Mouse (Mus musculus): Measurements from ENCODE around the gene Slc37a1. TPM values are rescaled to one million over a fixed set of nuclear protein-coding genes. Genes with fewer than 3 reads are reported as not detected.
A peak's percentile ranks its signal among the peaks of the same experiment; 100 is the strongest.

Slc37a1 gene
- polyA plus RNA-seq, 1 experiment = 7.2 TPM

DNA sequence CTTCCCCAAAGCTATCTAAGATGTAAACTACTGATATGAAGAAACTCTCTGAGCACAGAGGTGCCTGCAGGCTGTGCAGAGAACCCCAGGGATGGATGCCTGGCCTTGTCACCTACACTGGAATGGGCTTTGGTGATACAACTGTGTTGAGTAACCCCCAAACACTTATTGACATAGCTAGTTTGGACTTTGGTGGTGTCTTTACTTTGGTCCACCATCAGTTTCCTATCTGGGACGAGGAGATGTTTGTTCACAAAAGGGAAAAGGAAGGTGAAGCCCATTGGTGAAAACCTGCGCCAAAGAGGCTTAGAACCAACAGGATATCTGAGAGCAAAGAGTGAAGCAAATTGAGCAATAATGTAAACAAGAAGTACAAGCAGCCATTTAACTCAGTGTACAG, 83.6 kb downstream of the Slc37a1 start:
- Histone ChIP-seq H3K27ac (ENCODE audit: control insufficient read depth, insufficient read depth, low read depth, low read length) (no peak overlapping the region), H3K4me3 (ENCODE audit: control insufficient read depth, low read depth, low read length) (no peak overlapping the region), H3K27me3 (ENCODE audit: control insufficient read depth, insufficient read depth, low read length) (no peaks in the 10 kb centered on the region), H3K4me1 (ENCODE audit: control insufficient read depth, insufficient read depth, low read length) (no peaks in the 10 kb centered on the region), H3K36me3 (ENCODE audit: control insufficient read depth, insufficient read depth, low read length) (no peaks in the 10 kb centered on the region)
- TF ChIP-seq POLR2A (IDR thresholded peaks at IDR 0.05; ENCODE audit: control insufficient read depth, low read depth, low read length) = no peak
- TF ChIP-seq CTCF (IDR thresholded peaks at IDR 0.05; ENCODE audit: control insufficient read depth, insufficient read depth, insufficient replicate concordance, low read depth, low read length) = no peak

DNA sequence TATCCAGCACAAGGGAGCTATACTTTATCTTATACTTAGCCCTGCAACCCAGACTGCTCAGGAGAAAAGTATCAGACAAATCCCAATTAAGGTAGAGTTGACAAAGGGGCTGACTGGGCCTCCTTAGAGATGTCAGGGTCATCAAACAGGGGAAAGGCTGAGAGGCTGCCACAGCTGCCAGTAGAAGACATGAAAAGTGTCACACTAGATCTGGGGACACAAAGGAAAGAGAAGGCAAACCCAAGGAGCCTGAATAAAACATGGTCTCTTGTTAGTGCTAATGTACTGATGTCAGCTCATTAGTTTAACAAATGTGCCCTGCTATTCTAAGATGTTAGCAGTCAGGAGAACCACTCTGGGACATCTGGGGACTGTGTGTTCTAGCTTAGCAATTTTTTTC, 84.3 kb downstream of the Slc37a1 start:
- Histone ChIP-seq H3K4me1 (ENCODE audit: control insufficient read depth, insufficient read depth, low read length) (no peaks in the 10 kb centered on the region), H3K27ac (ENCODE audit: control insufficient read depth, insufficient read depth, low read depth, low read length) (no peak overlapping the region), H3K4me3 (ENCODE audit: control insufficient read depth, low read depth, low read length) (no peak overlapping the region), H3K36me3 (ENCODE audit: control insufficient read depth, insufficient read depth, low read length) (no peaks in the 10 kb centered on the region), H3K27me3 (ENCODE audit: control insufficient read depth, insufficient read depth, low read length) (no peaks in the 10 kb centered on the region)
- TF ChIP-seq CTCF (IDR thresholded peaks at IDR 0.05; ENCODE audit: control insufficient read depth, insufficient read depth, insufficient replicate concordance, low read depth, low read length) (no peak), POLR2A (IDR thresholded peaks at IDR 0.05; ENCODE audit: control insufficient read depth, low read depth, low read length) (no peak)

DNA sequence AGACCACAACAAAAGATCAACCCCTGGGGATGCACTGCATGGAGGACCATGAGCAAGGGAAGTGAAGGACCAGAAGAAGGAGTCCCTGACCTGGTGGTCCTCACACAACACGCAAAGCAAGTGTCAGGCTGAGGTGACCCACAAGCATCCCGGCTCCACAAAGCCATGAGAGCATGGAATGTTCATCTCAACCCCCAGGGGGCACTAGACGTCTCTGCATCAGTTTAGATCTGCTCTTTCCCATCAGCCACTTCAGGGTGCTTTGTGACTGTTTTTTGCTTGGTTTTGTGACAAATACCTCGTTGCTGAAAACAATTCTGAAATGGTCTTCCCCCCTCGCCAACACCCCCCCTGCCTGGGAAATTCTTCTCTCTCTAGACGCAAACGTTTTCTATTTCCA, 91.4 kb downstream of the Slc37a1 start:
- Histone ChIP-seq H3K27me3 (ENCODE audit: control insufficient read depth, insufficient read depth, low read length) (no peaks in the 10 kb centered on the region), H3K4me1 (ENCODE audit: control insufficient read depth, insufficient read depth, low read length) (no peaks in the 10 kb centered on the region), H3K36me3 (ENCODE audit: control insufficient read depth, insufficient read depth, low read length) (no peaks in the 10 kb centered on the region), H3K4me3 (ENCODE audit: control insufficient read depth, low read depth, low read length) (no peak overlapping the region), H3K27ac (ENCODE audit: control insufficient read depth, insufficient read depth, low read depth, low read length) (no peak overlapping the region)
- TF ChIP-seq POLR2A (IDR thresholded peaks at IDR 0.05; ENCODE audit: control insufficient read depth, low read depth, low read length) = no peak
- peak; percentile 54; the same call in 1 of the 2 replicates for TF ChIP-seq CTCF (IDR thresholded peaks at IDR 0.05; ENCODE audit: control insufficient read depth, insufficient read depth, insufficient replicate concordance, low read depth, low read length)

DNA sequence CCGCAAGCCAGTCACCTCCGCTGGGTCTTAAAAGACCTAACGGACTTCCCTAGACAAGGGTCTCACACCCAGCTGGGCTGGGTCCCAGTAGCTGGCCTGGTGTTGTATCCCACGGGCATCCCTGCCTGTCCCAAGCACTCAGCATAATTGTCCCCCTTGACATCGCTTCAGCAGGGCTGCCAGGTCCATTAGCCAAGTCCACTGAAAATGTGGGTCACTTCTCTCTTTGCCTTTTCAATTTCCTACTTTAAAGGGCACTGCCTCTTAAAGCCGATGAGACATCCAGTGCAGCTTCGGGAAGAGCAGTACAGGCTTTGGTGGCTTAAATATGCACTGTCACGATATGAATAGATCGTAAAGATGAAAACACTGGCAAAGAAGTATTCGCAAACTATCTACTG, 91.8 kb downstream of the Slc37a1 start:
- TF ChIP-seq CTCF (IDR thresholded peaks at IDR 0.05; ENCODE audit: control insufficient read depth, insufficient read depth, insufficient replicate concordance, low read depth, low read length) (no peak), POLR2A (IDR thresholded peaks at IDR 0.05; ENCODE audit: control insufficient read depth, low read depth, low read length) (no peak)
- Histone ChIP-seq H3K27ac (ENCODE audit: control insufficient read depth, insufficient read depth, low read depth, low read length) (no peak overlapping the region), H3K4me1 (ENCODE audit: control insufficient read depth, insufficient read depth, low read length) (no peaks in the 10 kb centered on the region), H3K27me3 (ENCODE audit: control insufficient read depth, insufficient read depth, low read length) (no peaks in the 10 kb centered on the region), H3K36me3 (ENCODE audit: control insufficient read depth, insufficient read depth, low read length) (no peaks in the 10 kb centered on the region), H3K4me3 (ENCODE audit: control insufficient read depth, low read depth, low read length) (no peak overlapping the region)

DNA sequence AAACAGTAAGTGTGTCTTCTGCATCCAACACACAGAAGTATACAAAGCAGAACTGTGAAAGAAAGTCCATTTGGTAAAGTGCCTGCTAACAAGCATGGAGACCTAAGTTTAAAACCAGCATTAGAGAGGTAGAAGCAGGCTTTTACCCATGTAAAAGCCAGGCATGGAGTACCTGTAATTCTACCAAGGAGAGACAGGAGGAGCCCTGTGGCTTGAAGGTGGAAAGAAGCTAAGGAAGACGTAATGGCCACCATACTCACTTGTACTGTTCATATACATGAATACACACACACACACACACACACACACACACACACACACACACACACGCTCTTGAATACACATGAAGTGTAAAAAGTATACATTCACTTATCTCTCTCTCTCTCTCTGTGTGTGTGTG, 92.5 kb downstream of the Slc37a1 start:
- H3K27ac ChIP-seq (ENCODE audit: control insufficient read depth, insufficient read depth, low read depth, low read length) = no peak overlapping the region
- H3K4me3 ChIP-seq (ENCODE audit: control insufficient read depth, low read depth, low read length) = no peak overlapping the region
- no peaks in the 10 kb centered on the region for H3K4me1 ChIP-seq (ENCODE audit: control insufficient read depth, insufficient read depth, low read length)
- no peak for TF ChIP-seq POLR2A (IDR thresholded peaks at IDR 0.05; ENCODE audit: control insufficient read depth, low read depth, low read length)
- TF ChIP-seq CTCF (IDR thresholded peaks at IDR 0.05; ENCODE audit: control insufficient read depth, insufficient read depth, insufficient replicate concordance, low read depth, low read length) = no peak
- no peaks in the 10 kb centered on the region for H3K27me3 ChIP-seq (ENCODE audit: control insufficient read depth, insufficient read depth, low read length)
- no peaks in the 10 kb centered on the region for H3K36me3 ChIP-seq (ENCODE audit: control insufficient read depth, insufficient read depth, low read length)

DNA sequence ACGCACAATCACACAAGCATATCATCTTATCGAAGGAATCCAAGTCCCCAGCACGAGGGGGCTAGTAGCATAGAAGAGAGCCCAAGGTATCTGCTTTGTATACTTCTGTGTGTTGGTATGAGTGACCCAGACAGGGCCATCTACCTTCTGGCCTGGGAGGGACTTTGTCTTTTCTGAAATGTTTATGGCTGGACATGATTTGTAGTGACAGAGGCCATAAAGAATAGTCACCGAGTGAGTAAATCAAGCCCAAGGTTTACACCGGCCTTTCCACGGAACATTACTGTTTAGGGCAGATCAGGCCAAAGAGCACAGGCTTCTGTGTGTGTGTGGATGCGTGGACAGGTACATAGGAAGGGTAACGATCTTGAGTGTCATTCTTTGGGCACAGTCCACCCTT, 93.3 kb downstream of the Slc37a1 start:
- no peak overlapping the region for H3K27ac ChIP-seq (ENCODE audit: control insufficient read depth, insufficient read depth, low read depth, low read length)
- no peaks in the 10 kb centered on the region for H3K4me1 ChIP-seq (ENCODE audit: control insufficient read depth, insufficient read depth, low read length)
- no peak overlapping the region for H3K4me3 ChIP-seq (ENCODE audit: control insufficient read depth, low read depth, low read length)
- H3K36me3 ChIP-seq (ENCODE audit: control insufficient read depth, insufficient read depth, low read length) = no peaks in the 10 kb centered on the region
- no peaks in the 10 kb centered on the region for H3K27me3 ChIP-seq (ENCODE audit: control insufficient read depth, insufficient read depth, low read length)
- TF ChIP-seq CTCF (IDR thresholded peaks at IDR 0.05; ENCODE audit: control insufficient read depth, insufficient read depth, insufficient replicate concordance, low read depth, low read length) (no peak), POLR2A (IDR thresholded peaks at IDR 0.05; ENCODE audit: control insufficient read depth, low read depth, low read length) (no peak)

DNA sequence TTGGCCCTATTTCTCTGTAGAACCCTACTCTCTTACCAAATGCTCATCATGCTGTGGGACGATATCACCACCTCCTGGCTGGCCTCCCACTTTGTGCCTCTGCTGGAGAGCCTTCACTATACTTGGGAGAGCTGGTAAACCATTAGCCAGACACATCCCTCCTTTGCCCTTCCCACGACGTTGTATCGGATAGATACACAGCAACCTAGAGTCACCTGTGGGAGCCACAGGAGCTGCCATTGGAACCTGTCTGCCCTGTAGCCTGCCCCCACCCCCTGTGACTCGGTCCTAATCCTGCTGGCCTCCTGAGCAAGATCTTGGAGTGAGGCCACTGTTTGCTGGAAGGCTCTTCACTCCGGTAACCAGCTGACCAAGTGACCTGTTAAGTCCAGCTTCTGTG, 96.7 kb downstream of the Slc37a1 start:
- Histone ChIP-seq H3K27ac (ENCODE audit: control insufficient read depth, insufficient read depth, low read depth, low read length) (no peak overlapping the region), H3K27me3 (ENCODE audit: control insufficient read depth, insufficient read depth, low read length) (no peaks in the 10 kb centered on the region), H3K4me1 (ENCODE audit: control insufficient read depth, insufficient read depth, low read length) (peaks cover 8% of the 10 kb centered on the region; the same call in 1 of the 2 replicates), H3K36me3 (ENCODE audit: control insufficient read depth, insufficient read depth, low read length) (no peaks in the 10 kb centered on the region), H3K4me3 (ENCODE audit: control insufficient read depth, low read depth, low read length) (no peak overlapping the region)
- TF ChIP-seq POLR2A (IDR thresholded peaks at IDR 0.05; ENCODE audit: control insufficient read depth, low read depth, low read length) = no peak
- TF ChIP-seq CTCF (IDR thresholded peaks at IDR 0.05; ENCODE audit: control insufficient read depth, insufficient read depth, insufficient replicate concordance, low read depth, low read length) = no peak

All from testis, adult 2 months (tissue).